Mouse (Mus musculus): Measurements from ENCODE around the gene Ak1. TPM values are rescaled to one million over a fixed set of nuclear protein-coding genes. Genes with fewer than 3 reads are reported as not detected.
A peak's percentile ranks its signal among the peaks of the same experiment; 100 is the strongest.

Ak1 gene
- polyA plus RNA-seq, 1 experiment from 2014 or later, result 2.2 TPM

DNA sequence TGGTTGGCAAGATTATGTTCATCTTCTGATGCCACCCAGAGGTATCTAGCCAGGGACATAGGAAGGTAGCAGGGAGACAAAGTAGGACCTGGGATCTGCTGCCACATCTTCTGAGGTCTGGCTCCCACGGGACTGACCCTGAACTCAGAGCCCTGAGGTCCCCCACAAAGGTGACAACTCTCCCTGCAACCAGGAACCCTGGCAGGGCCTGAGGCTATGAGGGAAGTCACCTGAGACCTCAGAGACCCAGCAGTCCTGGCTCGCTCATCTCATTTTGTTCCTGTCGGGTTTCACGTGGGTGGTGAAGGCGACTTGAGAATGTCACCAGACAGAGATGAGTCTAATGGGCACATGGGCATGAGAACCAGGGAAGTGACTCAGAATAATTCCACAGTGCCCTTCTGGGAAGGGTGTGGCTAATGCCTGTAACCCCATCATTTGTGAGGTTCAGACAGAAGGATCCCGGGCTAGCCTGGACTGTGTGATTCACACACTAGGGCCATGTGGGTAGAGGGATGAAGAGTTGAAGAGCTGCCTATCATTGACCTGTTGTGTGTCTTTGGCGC, 36.3 kb upstream of the Ak1 start:
- no peak for DNase-seq
- Histone ChIP-seq H3K9me3 (replicated peaks) (no peaks in the 10 kb centered on the region), H3K4me2 (no peak overlapping the region), H3K4me3 (replicated peaks) (no peak overlapping the region), H3K36me3 (peaks cover 6% of the 10 kb centered on the region; the same call in 1 of the 2 replicates), H3K4me1 (replicated peaks) (peaks cover 58% of the 10 kb centered on the region), H3K27me3 (peaks cover 10% of the 10 kb centered on the region), H3K9ac (no peak overlapping the region), H3K27ac (no peak overlapping the region)
- no peak for ATAC-seq (ENCODE audit: low read depth)
- 79% methylated on average over 7 of the region's 7 CpGs for WGBS (ENCODE audit: insufficient replicate concordance)

DNA sequence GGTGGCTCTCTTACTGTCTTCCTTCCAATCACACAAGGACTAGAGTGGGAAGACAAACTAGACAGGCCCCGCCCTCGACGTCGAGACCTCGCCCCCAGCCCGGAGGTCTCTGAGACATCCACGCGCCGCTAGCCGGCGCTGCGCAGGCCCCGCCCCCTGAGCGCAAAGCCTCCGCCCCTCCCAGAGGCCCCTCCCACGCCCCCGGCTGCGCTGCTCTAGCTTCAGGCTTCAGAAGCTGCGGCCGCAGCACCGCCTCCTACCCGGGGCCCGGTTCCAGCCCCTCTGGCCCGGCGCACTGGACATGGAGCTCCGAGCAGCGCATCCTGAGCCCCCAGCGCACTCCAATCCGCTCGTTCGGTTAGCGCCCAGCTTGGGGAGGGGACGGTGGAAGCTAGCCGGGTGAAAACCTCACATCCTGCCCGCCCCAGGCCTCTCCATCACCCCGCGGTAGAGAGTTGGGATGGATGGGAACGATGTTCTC, 34.6 kb upstream of the Ak1 start, which contains the start of gene St6galnac4:
Gene St6galnac4, plus strand, starts transcription at position 225 of the 481 bp plus-strand sequence.
- under 1% methylated on average over 38 of the region's 38 CpGs for WGBS (ENCODE audit: insufficient replicate concordance)
- Histone ChIP-seq H3K27me3 (0 out of 2 replicates have a peak, but pooled peaks cover 6% of the 10 kb centered on the region), H3K9ac (peak within 1 kb of the TSS; percentile 76), H3K4me2 (peak within 1 kb of the TSS; percentile 89), H3K4me3 (replicated peaks) (peak within 1 kb of the TSS; percentile 69), H3K27ac (peak within 1 kb of the TSS; percentile 41), H3K9me3 (replicated peaks) (no peaks in the 10 kb centered on the region), H3K4me1 (replicated peaks) (peaks cover 53% of the 10 kb centered on the region), H3K36me3 (peaks cover 9% of the 10 kb centered on the region; the same call in 1 of the 2 replicates)
- peak; percentile 85 for DNase-seq
- peak; percentile 84 for ATAC-seq (ENCODE audit: low read depth)

DNA sequence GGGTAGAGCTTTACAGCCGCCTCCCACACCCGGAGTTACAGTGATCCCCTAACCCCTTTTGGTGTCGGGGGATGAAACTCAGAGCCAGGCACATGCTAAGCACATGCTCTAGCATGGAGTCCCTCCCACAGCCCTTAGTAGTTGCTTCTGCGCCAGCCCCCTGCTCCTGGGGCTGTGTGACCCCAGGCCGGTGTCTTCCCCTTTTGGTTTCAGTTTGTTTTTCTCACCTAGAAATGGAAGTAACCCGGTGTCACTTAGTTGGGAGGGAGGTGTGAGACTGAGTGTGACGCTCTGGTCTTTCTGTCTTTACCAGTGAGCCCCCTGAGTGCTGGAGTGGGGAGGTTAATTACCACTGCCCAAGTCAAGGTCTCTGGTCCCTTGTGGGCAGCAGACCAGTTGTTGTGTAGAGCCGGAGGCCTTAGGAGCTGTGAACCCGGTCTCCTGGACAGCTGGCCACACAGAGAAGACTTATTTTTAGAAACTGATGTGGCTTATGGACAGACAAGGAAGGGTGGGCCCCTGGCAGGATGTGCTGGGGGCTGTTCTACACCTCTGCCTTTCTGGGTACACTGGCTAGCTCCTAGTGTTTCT, 33.7 kb upstream of the Ak1 start:
- Histone ChIP-seq H3K4me3 (replicated peaks) (peak overlapping the region; percentile 69), H3K9ac (peak overlapping the region; percentile 76), H3K27me3 (0 out of 2 replicates have a peak, but pooled peaks cover 4% of the 10 kb centered on the region), H3K27ac (peak overlapping the region; percentile 41; the same call in 1 of the 2 replicates), H3K9me3 (replicated peaks) (no peaks in the 10 kb centered on the region), H3K4me1 (replicated peaks) (peaks cover 50% of the 10 kb centered on the region), H3K36me3 (peaks cover 9% of the 10 kb centered on the region; the same call in 1 of the 2 replicates), H3K4me2 (peak overlapping the region; percentile 89)
- DNase-seq, result no peak
- ATAC-seq (ENCODE audit: low read depth), result no peak
- WGBS (ENCODE audit: insufficient replicate concordance), result 9% methylated on average over 9 of the region's 9 CpGs

DNA sequence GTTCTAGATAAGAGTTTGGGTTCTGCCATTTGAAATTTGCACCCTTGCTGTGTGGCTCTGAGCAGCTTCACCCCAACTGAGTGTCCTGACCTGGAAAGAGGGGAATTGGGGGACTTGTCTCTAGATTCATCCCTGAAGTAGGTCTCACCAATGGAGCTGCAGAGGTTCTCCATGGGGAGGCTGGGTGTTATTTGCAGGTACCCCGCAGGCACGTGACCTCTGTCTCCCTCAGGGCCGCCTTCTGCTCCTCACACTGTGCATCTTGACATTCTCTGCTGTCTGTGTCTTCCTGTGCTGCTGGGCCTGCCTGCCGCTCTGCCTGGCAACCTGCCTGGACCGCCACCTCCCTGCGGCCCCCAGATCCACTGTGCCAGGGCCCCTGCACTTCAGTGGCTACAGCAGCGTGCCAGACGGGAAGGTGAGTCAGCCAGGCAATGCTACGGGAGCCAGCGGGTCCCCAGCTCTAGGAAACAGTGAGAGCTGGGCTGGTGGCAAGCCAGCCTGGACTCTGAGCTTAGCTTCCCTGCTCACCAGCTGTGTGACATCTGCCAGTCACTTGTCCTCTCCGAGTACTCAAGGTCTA, 32.3 kb upstream of the Ak1 start:
- ATAC-seq (ENCODE audit: low read depth), result no peak
- H3K4me2 ChIP-seq, result peak overlapping the region; percentile 89; the same call in 1 of the 2 replicates
- 76% methylated on average over 11 of the region's 11 CpGs for WGBS (ENCODE audit: insufficient replicate concordance)
- H3K9ac ChIP-seq, result 0 out of 2 replicates have a peak overlapping the region, but pooled peaks have one; percentile 17
- peaks cover 16% of the 10 kb centered on the region for H3K36me3 ChIP-seq
- no peaks in the 10 kb centered on the region for H3K27me3 ChIP-seq
- DNase-seq, result no peak
- no peaks in the 10 kb centered on the region for H3K9me3 ChIP-seq (replicated peaks)
- H3K4me1 ChIP-seq (replicated peaks), result peaks cover 44% of the 10 kb centered on the region
- H3K4me3 ChIP-seq (replicated peaks), result no peak overlapping the region
- H3K27ac ChIP-seq, result 0 out of 2 replicates have a peak overlapping the region, but pooled peaks have one; percentile 9

GRCm38 (mm10) chr2:32590224-32590623, 31.3 kb upstream of the Ak1 start:
- Histone ChIP-seq H3K27me3 (no peaks in the 10 kb centered on the region), H3K4me3 (replicated peaks) (no peak overlapping the region), H3K4me2 (no peak overlapping the region), H3K9me3 (replicated peaks) (no peaks in the 10 kb centered on the region), H3K4me1 (replicated peaks) (peaks cover 44% of the 10 kb centered on the region), H3K27ac (no peak overlapping the region), H3K36me3 (peaks cover 20% of the 10 kb centered on the region), H3K9ac (no peak overlapping the region)
- ATAC-seq (ENCODE audit: low read depth) (no peak), DNase-seq (no peak)
- 80% methylated on average over 10 of the region's 10 CpGs for WGBS (ENCODE audit: insufficient replicate concordance)

- Histone ChIP-seq H3K36me3 (peaks cover 29% of the 10 kb centered on the region), H3K27ac (no peak overlapping the region), H3K9me3 (replicated peaks) (no peaks in the 10 kb centered on the region), H3K4me1 (replicated peaks) (peaks cover 43% of the 10 kb centered on the region), H3K27me3 (no peaks in the 10 kb centered on the region), H3K9ac (no peak overlapping the region), H3K4me2 (no peak overlapping the region), H3K4me3 (replicated peaks) (no peak overlapping the region)
- ATAC-seq (ENCODE audit: low read depth) (no peak), DNase-seq (no peak)
- WGBS (ENCODE audit: insufficient replicate concordance), result 81% methylated on average over 6 of the region's 6 CpGs
These were observed 30.3 kb upstream of the Ak1 start for GRCm38 (mm10) chr2:32591249-32591648.

GRCm38 (mm10) chr2:32596725-32597124, 24.8 kb upstream of the Ak1 start:
- H3K27ac ChIP-seq, result no peak overlapping the region
- DNase-seq (no peak), ATAC-seq (ENCODE audit: low read depth) (no peak)

DNA sequence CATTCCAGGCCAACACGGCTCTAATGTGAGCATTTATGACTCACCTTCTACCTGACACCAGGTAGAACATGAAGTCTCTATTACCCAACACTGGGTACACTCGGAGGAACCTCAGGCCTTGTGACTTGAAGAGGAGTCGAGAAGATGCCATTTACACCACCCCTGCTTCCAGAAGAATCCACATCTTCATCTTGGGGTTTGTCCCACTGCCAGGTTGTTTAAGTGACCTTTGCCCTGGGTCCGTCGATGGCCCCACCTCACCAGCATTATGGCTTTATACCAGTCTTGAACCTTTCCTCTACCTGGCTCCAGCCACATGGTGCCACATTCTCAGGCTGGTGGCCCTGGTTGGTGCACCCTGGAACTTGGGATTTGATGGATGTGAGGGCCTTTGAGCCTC, 24.3 kb upstream of the Ak1 start:
- ATAC-seq (ENCODE audit: low read depth) (no peak), DNase-seq (no peak)
- Histone ChIP-seq H3K27ac (no peak overlapping the region), H3K9ac (no peak overlapping the region), H3K9me3 (replicated peaks) (no peaks in the 10 kb centered on the region), H3K4me3 (replicated peaks) (no peak overlapping the region), H3K36me3 (peaks cover 25% of the 10 kb centered on the region), H3K4me2 (no peak overlapping the region), H3K27me3 (no peaks in the 10 kb centered on the region), H3K4me1 (replicated peaks) (peaks cover 15% of the 10 kb centered on the region)
- WGBS (ENCODE audit: insufficient replicate concordance), result 77% methylated on average over 5 of the region's 5 CpGs

More at GRCm38 (mm10) chr2:32596725-32597124, 24.8 kb upstream of the Ak1 start:
- H3K9ac ChIP-seq, result no peak overlapping the region
- H3K4me2 ChIP-seq, result no peak overlapping the region
- H3K4me3 ChIP-seq (replicated peaks), result no peak overlapping the region
- H3K9me3 ChIP-seq (replicated peaks), result no peaks in the 10 kb centered on the region
- peaks cover 10% of the 10 kb centered on the region for H3K4me1 ChIP-seq (replicated peaks)
- H3K36me3 ChIP-seq, result peaks cover 25% of the 10 kb centered on the region
- 85% methylated on average over 13 of the region's 13 CpGs for WGBS (ENCODE audit: insufficient replicate concordance)
- H3K27me3 ChIP-seq, result no peaks in the 10 kb centered on the region

GRCm38 (mm10) chr2:32597699-32598098, 23.9 kb upstream of the Ak1 start:
- peaks cover 20% of the 10 kb centered on the region for H3K4me1 ChIP-seq (replicated peaks)
- no peak overlapping the region for H3K4me2 ChIP-seq
- 80% methylated on average over 5 of the region's 5 CpGs for WGBS (ENCODE audit: insufficient replicate concordance)
- H3K9ac ChIP-seq, result no peak overlapping the region
- ATAC-seq (ENCODE audit: low read depth), result no peak
- H3K36me3 ChIP-seq, result peaks cover 25% of the 10 kb centered on the region
- no peak overlapping the region for H3K27ac ChIP-seq
- H3K9me3 ChIP-seq (replicated peaks), result no peaks in the 10 kb centered on the region
- no peak for DNase-seq
- no peaks in the 10 kb centered on the region for H3K27me3 ChIP-seq
- no peak overlapping the region for H3K4me3 ChIP-seq (replicated peaks)

- Histone ChIP-seq H3K9ac (no peak overlapping the region), H3K9me3 (replicated peaks) (no peaks in the 10 kb centered on the region), H3K27me3 (no peaks in the 10 kb centered on the region), H3K4me3 (replicated peaks) (no peak overlapping the region), H3K36me3 (peaks cover 25% of the 10 kb centered on the region), H3K4me2 (no peak overlapping the region), H3K4me1 (replicated peaks) (peaks cover 20% of the 10 kb centered on the region), H3K27ac (no peak overlapping the region)
- ATAC-seq (ENCODE audit: low read depth), result no peak
- 78% methylated on average over 8 of the region's 8 CpGs for WGBS (ENCODE audit: insufficient replicate concordance)
- DNase-seq, result no peak
These were observed 23.1 kb upstream of the Ak1 start for GRCm38 (mm10) chr2:32598506-32598905.

DNA sequence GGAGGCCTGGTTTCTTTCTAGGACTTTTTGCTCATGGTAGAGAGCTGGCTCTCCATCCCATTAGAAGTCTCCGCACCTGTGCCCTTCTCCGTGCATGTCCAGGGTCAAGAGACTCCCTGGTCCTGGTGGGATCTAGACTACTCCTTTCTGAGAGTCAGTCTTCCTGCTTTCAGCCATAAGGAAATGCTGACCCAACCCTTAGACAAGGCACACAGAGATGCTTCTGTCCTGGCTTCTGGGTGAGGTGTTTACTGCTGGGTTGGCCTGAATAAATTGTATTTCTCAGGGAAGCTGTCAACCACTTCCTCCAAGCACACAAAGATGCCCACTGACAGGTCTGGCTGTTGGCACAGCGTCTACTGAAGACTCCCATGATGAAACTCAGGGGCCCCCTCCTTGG, 22.1 kb upstream of the Ak1 start, which contains the start of gene St6galnac6:
Gene St6galnac6, plus strand, starts transcription at position 301 of the 400 bp plus-strand sequence.
- DNase-seq, result no peak

More for the DNA sequence above, 22.1 kb upstream of the Ak1 start, which contains the start of gene St6galnac6:
- peak within 1 kb of the TSS; percentile 7; the same call in 1 of the 2 replicates for H3K27ac ChIP-seq
- WGBS (ENCODE audit: insufficient replicate concordance), result 80% methylated on average over 3 of the region's 3 CpGs
- no peaks in the 10 kb centered on the region for H3K27me3 ChIP-seq
- no peak within 1 kb of the TSS for H3K9ac ChIP-seq
- H3K4me2 ChIP-seq, result no peak within 1 kb of the TSS
- no peaks in the 10 kb centered on the region for H3K9me3 ChIP-seq (replicated peaks)
- peaks cover 24% of the 10 kb centered on the region for H3K4me1 ChIP-seq (replicated peaks)
- peaks cover 18% of the 10 kb centered on the region; the same call in 1 of the 2 replicates for H3K36me3 ChIP-seq
- ATAC-seq (ENCODE audit: low read depth), result no peak
- no peak within 1 kb of the TSS for H3K4me3 ChIP-seq (replicated peaks)
